Mouse (Mus musculus): ENCODE measurements around the gene Ide.

- no peak for TF ChIP-seq UBTF (IDR thresholded peaks at IDR 0.05; ENCODE audit: low read depth, low read length)
- no peak for TF ChIP-seq GABPA (IDR thresholded peaks at IDR 0.05; ENCODE audit: insufficient replicate concordance, low read depth, low read length)
- no peak for TF ChIP-seq CTCF (conservative IDR thresholded peaks at IDR 0.05 in 1 of 2, IDR thresholded peaks at IDR 0.05 in 1 of 2; ENCODE audit: low read depth in 2 of 2, low read length in 2 of 2)
- no peak for TF ChIP-seq EP300 (IDR thresholded peaks at IDR 0.05; ENCODE audit: low read length)
- TF ChIP-seq USF2 (conservative IDR thresholded peaks at IDR 0.05; ENCODE audit: low read depth, low read length), result no peak
- no peak for TF ChIP-seq MAX (IDR thresholded peaks at IDR 0.05; ENCODE audit: low read length)
- no peak for TF ChIP-seq NELFE (IDR thresholded peaks at IDR 0.05; ENCODE audit: low read depth, low read length)
- TF ChIP-seq POLR2A (IDR thresholded peaks at IDR 0.05; ENCODE audit: low read depth, low read length), result no peak
- TF ChIP-seq E2F4 (IDR thresholded peaks at IDR 0.05; ENCODE audit: insufficient replicate concordance, low read depth, low read length), result no peak
- no peak for TF ChIP-seq MAFK (IDR thresholded peaks at IDR 0.05; ENCODE audit: insufficient replicate concordance, low read length)
Observed at GRCm38 (mm10) chr19:37346258-37346657, 8.6 kb upstream of the Ide start.

Data from CH12.LX (cell line).